Mouse (Mus musculus) layer of hippocampus, adult 18-20 months (tissue): ENCODE measurements at regions not wholly inside any gene's neighbourhood (a gene's known extent, or its start where the extent isn't known, plus 50 kb on each side); places are given as distances from the start of the nearest gene placed in this dataset.
A peak's percentile ranks its signal among the peaks of the same experiment; 100 is the strongest.

Experiments
- DNase-seq, 2 experiments: peaks; one replicate each; pipeline ENCODE4 v3.0.0; 2022; ENCODE audit warnings: low spot score in 2 of 2

DNA sequence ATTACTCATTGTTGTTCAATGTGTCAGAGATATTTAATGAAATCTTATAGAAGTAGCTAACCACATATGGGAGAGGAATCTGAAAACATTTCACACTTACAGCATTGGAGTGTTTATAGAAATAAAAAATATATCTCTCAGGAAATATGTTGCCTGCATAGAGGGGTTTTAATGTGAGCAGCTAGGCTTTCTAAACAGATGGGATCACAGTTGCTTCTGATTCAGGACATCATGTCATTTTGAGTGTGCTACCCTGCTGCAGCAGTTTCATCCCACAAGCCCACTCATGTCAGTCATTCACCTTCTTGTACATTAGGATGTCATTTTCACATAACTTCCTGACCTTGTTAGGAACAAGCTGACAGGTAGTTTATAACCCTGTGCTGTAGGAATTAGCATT lies 1973.4 kb downstream of the Olfm4 start:
- peak; percentile 17 to 80 for DNase-seq

DNA sequence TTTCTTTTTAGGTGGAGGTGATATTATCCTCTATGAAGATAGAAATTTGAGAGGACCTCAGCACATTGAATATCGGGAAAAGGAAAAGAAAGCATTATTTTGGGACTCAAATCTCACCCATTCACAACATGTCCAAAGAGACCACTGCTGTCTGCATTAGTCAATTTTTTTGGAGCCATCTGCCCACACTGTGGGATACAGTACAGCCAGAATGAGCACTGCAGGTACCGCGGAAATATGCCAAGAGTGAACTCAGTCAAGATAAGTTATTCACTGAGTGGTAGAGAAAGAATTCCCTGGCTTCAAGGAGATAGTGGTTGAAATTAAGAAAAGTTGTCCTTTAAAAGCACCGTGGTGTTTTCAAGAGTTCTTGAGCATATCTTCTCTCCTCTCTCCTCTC lies 2003.9 kb downstream of the Olfm4 start:
- DNase-seq = no peak

DNA sequence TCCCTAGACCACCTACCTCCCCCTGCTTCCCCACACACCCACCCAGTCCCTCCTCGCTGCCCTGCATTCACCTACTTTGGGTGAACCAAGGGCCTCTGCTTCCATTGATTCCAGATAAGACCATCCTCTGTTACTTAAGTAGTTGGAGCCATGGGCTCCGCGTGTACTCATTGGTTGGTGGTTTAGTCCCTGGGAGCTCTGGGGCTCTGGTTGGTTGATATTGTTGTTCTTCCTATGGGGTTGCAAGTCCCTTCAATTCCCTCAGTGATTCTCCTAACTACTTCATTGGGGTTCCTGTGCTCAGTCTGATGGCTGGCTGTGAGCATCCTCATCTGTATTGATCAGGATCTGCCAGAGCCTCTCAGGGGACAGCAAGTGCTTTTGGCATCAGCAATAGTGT lies 2004.5 kb downstream of the Olfm4 start:
- no peak for DNase-seq

DNA sequence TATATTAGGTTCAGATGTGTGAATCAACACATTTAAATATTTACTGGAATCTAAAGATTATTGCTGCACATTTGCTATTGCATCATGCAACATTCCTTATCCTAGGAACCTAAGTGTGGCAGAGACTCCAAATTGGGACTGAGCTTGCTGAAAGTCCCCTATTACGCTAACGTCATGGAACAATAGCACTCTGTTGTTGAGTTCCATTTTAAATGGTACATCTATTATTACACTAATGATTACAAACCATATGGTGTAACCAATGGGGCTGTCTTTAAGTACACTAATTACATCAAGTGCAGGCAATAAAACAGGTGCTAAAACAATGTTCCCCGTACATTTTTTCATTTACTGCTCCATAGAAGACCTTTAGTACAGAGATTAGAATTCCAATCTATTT lies 2018.9 kb downstream of the Olfm4 start:
- no peak for DNase-seq

DNA sequence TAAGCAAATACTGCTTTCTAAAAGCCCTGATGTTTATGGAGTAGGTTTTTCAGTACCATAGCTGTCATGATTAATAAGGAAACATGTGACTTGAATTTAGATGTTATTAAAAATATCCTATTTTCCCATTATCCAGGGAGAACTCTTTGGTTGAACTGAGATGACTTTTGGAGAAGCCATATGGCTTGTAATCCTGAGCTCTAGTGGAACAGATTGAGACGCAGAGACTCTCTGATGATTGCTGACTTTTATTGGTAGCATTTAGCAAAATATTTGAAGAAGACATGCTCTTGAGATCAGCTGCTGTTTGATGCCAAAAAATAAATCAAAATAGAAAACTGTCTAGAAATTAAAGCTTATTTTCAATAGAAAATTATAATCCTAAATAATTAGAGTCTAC lies 2030.8 kb downstream of the Olfm4 start:
- peak; percentile 8 to 74 for DNase-seq
